Mouse (Mus musculus): ENCODE measurements at regions not wholly inside any gene's neighbourhood (a gene's known extent, or its start where the extent isn't known, plus 50 kb on each side); places are given as distances from the start of the nearest gene placed in this dataset.

- Histone ChIP-seq H3K4me1 (ENCODE audit: control insufficient read depth in 2 of 2, insufficient read depth in 2 of 2, low read length in 2 of 2, poor library complexity in 1 of 2) (no peaks in the 10 kb centered on the region), H3K36me3 (ENCODE audit: control insufficient read depth, insufficient read depth, low read length, poor library complexity, severe bottlenecking) (no peaks in the 10 kb centered on the region), H3K27ac (ENCODE audit: insufficient read depth, low read depth, low read length, poor library complexity, severe bottlenecking) (no peak overlapping the region), H3K9ac (ENCODE audit: insufficient read depth, low read depth, low read length, poor library complexity, severe bottlenecking) (no peak overlapping the region), H3K9me3 (ENCODE audit: control insufficient read depth, insufficient read depth, low read depth, low read length) (no peaks in the 10 kb centered on the region), H3K4me3 (ENCODE audit: insufficient read depth in 1 of 2, low read depth in 1 of 2, low read length in 2 of 2, poor library complexity in 1 of 2, severe bottlenecking in 1 of 2) (no peak overlapping the region)
- no peak for TF ChIP-seq CHD2 (IDR thresholded peaks at IDR 0.05; ENCODE audit: low read depth, low read length)
- TF ChIP-seq ZC3H11A (IDR thresholded peaks at IDR 0.05; ENCODE audit: borderline replicate concordance, low read depth, low read length) = peak; percentile 73
- no peak for TF ChIP-seq HCFC1 (IDR thresholded peaks at IDR 0.05; ENCODE audit: borderline replicate concordance, insufficient read depth, low read length)
- peak; percentile 96 for TF ChIP-seq ZNF384 (IDR thresholded peaks at IDR 0.05; ENCODE audit: low read depth, low read length)
- TF ChIP-seq MAFK (IDR thresholded peaks at IDR 0.05; ENCODE audit: insufficient read depth, low read depth, low read length) = no peak
- in situ Hi-C loops (cut with MboI; ENCODE audit: low sequenced_read_pairs in 2 of 2, unreplicated experiment in 2 of 2) = no loop called here
- DNase-seq (ENCODE audit: low read depth, low spot score) = peak; percentile 47
Observed at GRCm38 (mm10) chr3:80079801-80080418, 195.6 kb downstream of the Fam198b start.

- no peaks in the 10 kb centered on the region for H3K4me1 ChIP-seq (ENCODE audit: control insufficient read depth in 2 of 2, insufficient read depth in 2 of 2, low read length in 2 of 2, poor library complexity in 1 of 2)
- no peak overlapping the region for H3K9ac ChIP-seq (ENCODE audit: insufficient read depth, low read depth, low read length, poor library complexity, severe bottlenecking)
- H3K4me3 ChIP-seq (ENCODE audit: insufficient read depth in 1 of 2, low read depth in 1 of 2, low read length in 2 of 2, poor library complexity in 1 of 2, severe bottlenecking in 1 of 2) = no peak overlapping the region
- no peak overlapping the region for H3K27ac ChIP-seq (ENCODE audit: insufficient read depth, low read depth, low read length, poor library complexity, severe bottlenecking)
- H3K36me3 ChIP-seq (ENCODE audit: control insufficient read depth, insufficient read depth, low read length, poor library complexity, severe bottlenecking) = no peaks in the 10 kb centered on the region
- TF ChIP-seq CHD2 (IDR thresholded peaks at IDR 0.05; ENCODE audit: low read depth, low read length) = no peak
- TF ChIP-seq ZC3H11A (IDR thresholded peaks at IDR 0.05; ENCODE audit: borderline replicate concordance, low read depth, low read length) = no peak
- no peak for TF ChIP-seq ZNF384 (IDR thresholded peaks at IDR 0.05; ENCODE audit: low read depth, low read length)
- TF ChIP-seq HCFC1 (IDR thresholded peaks at IDR 0.05; ENCODE audit: borderline replicate concordance, insufficient read depth, low read length) = no peak
- no peak for TF ChIP-seq MAFK (IDR thresholded peaks at IDR 0.05; ENCODE audit: insufficient read depth, low read depth, low read length)
- no peaks in the 10 kb centered on the region for H3K9me3 ChIP-seq (ENCODE audit: control insufficient read depth, insufficient read depth, low read depth, low read length)
- in situ Hi-C loops (cut with MboI; ENCODE audit: low sequenced_read_pairs in 2 of 2, unreplicated experiment in 2 of 2) = no loop called here
- DNase-seq (ENCODE audit: low read depth, low spot score) = no peak
Observed at GRCm38 (mm10) chr3:80081210-80081609, 196.9 kb downstream of the Fam198b start.

- H3K9ac ChIP-seq (ENCODE audit: insufficient read depth, low read depth, low read length, poor library complexity, severe bottlenecking) = no peak overlapping the region
- no peak overlapping the region for H3K27ac ChIP-seq (ENCODE audit: insufficient read depth, low read depth, low read length, poor library complexity, severe bottlenecking)
- no peaks in the 10 kb centered on the region for H3K9me3 ChIP-seq (ENCODE audit: control insufficient read depth, insufficient read depth, low read depth, low read length)
- H3K4me1 ChIP-seq (ENCODE audit: control insufficient read depth in 2 of 2, insufficient read depth in 2 of 2, low read length in 2 of 2, poor library complexity in 1 of 2) = no peaks in the 10 kb centered on the region
- DNase-seq (ENCODE audit: low read depth, low spot score) = no peak
- no peak overlapping the region for H3K4me3 ChIP-seq (ENCODE audit: insufficient read depth in 1 of 2, low read depth in 1 of 2, low read length in 2 of 2, poor library complexity in 1 of 2, severe bottlenecking in 1 of 2)
- in situ Hi-C loops (cut with MboI; ENCODE audit: low sequenced_read_pairs in 2 of 2, unreplicated experiment in 2 of 2) = no loop called here
- no peak for TF ChIP-seq CHD2 (IDR thresholded peaks at IDR 0.05; ENCODE audit: low read depth, low read length)
- TF ChIP-seq HCFC1 (IDR thresholded peaks at IDR 0.05; ENCODE audit: borderline replicate concordance, insufficient read depth, low read length) = no peak
- TF ChIP-seq ZNF384 (IDR thresholded peaks at IDR 0.05; ENCODE audit: low read depth, low read length) = no peak
- no peak for TF ChIP-seq MAFK (IDR thresholded peaks at IDR 0.05; ENCODE audit: insufficient read depth, low read depth, low read length)
- TF ChIP-seq ZC3H11A (IDR thresholded peaks at IDR 0.05; ENCODE audit: borderline replicate concordance, low read depth, low read length) = no peak
- no peaks in the 10 kb centered on the region for H3K36me3 ChIP-seq (ENCODE audit: control insufficient read depth, insufficient read depth, low read length, poor library complexity, severe bottlenecking)
Observed at GRCm38 (mm10) chr3:80082780-80083519, 198.6 kb downstream of the Fam198b start.

- DNase-seq (ENCODE audit: low read depth, low spot score) = no peak
- in situ Hi-C loops (cut with MboI; ENCODE audit: low sequenced_read_pairs in 2 of 2, unreplicated experiment in 2 of 2) = no loop called here
- TF ChIP-seq CHD2 (IDR thresholded peaks at IDR 0.05; ENCODE audit: low read depth, low read length) = no peak
- no peak for TF ChIP-seq HCFC1 (IDR thresholded peaks at IDR 0.05; ENCODE audit: borderline replicate concordance, insufficient read depth, low read length)
- no peak for TF ChIP-seq ZC3H11A (IDR thresholded peaks at IDR 0.05; ENCODE audit: borderline replicate concordance, low read depth, low read length)
Observed at GRCm38 (mm10) chr3:80084168-80084567, 199.8 kb downstream of the Fam198b start.

More at GRCm38 (mm10) chr3:80084168-80084567, 199.8 kb downstream of the Fam198b start:
- no peak overlapping the region for H3K4me3 ChIP-seq (ENCODE audit: insufficient read depth in 1 of 2, low read depth in 1 of 2, low read length in 2 of 2, poor library complexity in 1 of 2, severe bottlenecking in 1 of 2)
- no peaks in the 10 kb centered on the region for H3K9me3 ChIP-seq (ENCODE audit: control insufficient read depth, insufficient read depth, low read depth, low read length)
- no peak overlapping the region for H3K9ac ChIP-seq (ENCODE audit: insufficient read depth, low read depth, low read length, poor library complexity, severe bottlenecking)
- no peaks in the 10 kb centered on the region for H3K36me3 ChIP-seq (ENCODE audit: control insufficient read depth, insufficient read depth, low read length, poor library complexity, severe bottlenecking)
- H3K4me1 ChIP-seq (ENCODE audit: control insufficient read depth in 2 of 2, insufficient read depth in 2 of 2, low read length in 2 of 2, poor library complexity in 1 of 2) = no peaks in the 10 kb centered on the region
- H3K27ac ChIP-seq (ENCODE audit: insufficient read depth, low read depth, low read length, poor library complexity, severe bottlenecking) = no peak overlapping the region
